Mouse (Mus musculus): ENCODE measurements at regions not wholly inside any gene's neighbourhood (a gene's known extent, or its start where the extent isn't known, plus 50 kb on each side); places are given as distances from the start of the nearest gene placed in this dataset.

DNA sequence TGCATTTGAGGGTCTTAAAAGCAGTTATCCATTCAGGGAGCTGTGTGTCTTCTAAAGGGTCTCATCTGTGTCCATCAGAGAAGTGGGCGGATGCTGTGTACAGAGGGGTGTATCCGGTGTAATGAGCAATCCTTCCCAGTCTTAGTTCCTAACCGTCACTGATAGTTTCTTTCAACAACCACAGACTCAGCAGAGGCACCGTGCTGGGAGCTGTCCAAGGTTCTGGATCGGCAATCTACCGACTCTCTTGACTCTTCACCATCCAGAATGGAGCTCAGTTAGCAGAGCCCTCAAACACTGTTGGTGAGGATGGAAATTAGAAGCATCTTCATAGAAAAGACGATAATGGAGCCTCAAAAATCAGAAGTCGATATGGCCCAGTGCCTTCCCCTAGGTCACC is 293.1 kb downstream of the Ajap1 start:
- Histone ChIP-seq H3K4me2 (ENCODE audit: low read depth, low read length) (no peak overlapping the region), H3K9ac (ENCODE audit: low read length) (no peak overlapping the region), H3K27me3 (ENCODE audit: control insufficient read depth, insufficient read depth, low read depth, low read length) (no peaks in the 10 kb centered on the region), H3K4me1 (replicated peaks; ENCODE audit: control insufficient read depth, insufficient read depth, low read length) (no peaks in the 10 kb centered on the region), H3K36me3 (ENCODE audit: control insufficient read depth, insufficient read depth, low read length) (no peaks in the 10 kb centered on the region), H3K9me3 (ENCODE audit: control insufficient read depth, low read length) (no peaks in the 10 kb centered on the region), H3K4me3 (ENCODE audit: low read length) (no peak overlapping the region), H3K27ac (ENCODE audit: low read length) (no peak overlapping the region)
- 8% methylated on average over 8 of the region's 8 CpGs for WGBS
- no peak; the same call in 1 of the 2 replicates for ATAC-seq (ENCODE audit: low read depth)

DNA sequence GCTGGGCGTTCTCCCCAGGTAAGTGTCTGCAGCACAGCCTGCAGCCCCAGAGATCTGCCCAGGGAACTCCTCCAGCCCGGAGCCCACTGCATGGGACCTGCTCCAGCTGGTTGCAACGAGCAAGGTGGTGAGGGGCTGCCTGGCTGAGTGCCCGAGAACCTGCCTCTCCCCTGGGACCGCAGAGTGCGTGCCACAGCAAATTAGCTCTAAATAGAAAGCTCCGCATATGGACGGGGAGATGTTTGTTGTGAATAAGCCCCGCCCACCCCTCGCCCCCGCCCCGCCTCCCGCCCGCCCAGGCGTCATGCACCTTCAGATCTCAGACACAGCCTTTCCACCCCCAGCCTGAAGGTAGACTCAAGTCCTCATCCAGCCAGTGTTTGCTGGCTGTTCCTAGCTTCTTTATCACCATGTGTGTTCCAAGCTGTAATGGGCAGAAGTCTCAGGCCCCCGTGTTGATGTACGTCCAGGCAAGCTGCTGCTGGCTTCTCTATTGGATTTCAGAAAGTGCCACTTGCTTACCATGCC is 294.0 kb downstream of the Ajap1 start:
- 1% methylated on average over 16 of the region's 17 CpGs for WGBS

DNA sequence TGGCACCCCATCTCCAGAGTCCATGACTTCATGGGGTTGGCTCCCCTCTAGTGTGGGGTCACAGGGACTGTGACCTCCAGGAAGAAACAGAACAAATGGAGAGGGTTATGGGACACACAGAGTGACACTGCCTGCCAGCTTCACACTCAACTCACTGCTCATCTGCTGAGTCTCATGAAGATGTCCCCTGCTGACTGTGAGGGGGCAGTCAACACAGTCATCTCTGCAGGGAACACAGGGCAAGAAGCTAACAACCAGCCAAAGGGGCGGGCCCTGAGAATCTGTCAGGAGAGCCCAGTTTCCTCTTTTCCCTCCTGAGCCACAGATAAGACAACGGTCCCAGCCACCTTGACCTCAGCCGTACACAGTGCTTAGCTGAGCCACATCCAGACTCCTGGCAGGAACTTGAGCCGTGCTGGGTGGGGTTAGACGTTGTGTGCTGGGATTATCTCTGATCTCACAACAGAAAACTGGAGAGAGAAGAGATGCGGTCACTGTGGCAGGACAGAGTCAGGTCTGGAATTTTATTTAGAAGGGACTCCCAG is 294.6 kb downstream of the Ajap1 start:
- Histone ChIP-seq H3K9ac (ENCODE audit: low read length) (no peak overlapping the region), H3K9me3 (ENCODE audit: control insufficient read depth, low read length) (no peaks in the 10 kb centered on the region), H3K36me3 (ENCODE audit: control insufficient read depth, insufficient read depth, low read length) (no peaks in the 10 kb centered on the region), H3K4me1 (replicated peaks; ENCODE audit: control insufficient read depth, insufficient read depth, low read length) (no peaks in the 10 kb centered on the region), H3K4me2 (ENCODE audit: low read depth, low read length) (no peak overlapping the region), H3K27me3 (ENCODE audit: control insufficient read depth, insufficient read depth, low read depth, low read length) (no peaks in the 10 kb centered on the region), H3K27ac (ENCODE audit: low read length) (no peak overlapping the region), H3K4me3 (ENCODE audit: low read length) (no peak overlapping the region)
- WGBS: 2% methylated on average over 6 of the region's 6 CpGs
- ATAC-seq (ENCODE audit: low read depth): no peak

More for the DNA sequence above, 294.0 kb downstream of the Ajap1 start:
- no peak overlapping the region for H3K27ac ChIP-seq (ENCODE audit: low read length)
- no peaks in the 10 kb centered on the region for H3K36me3 ChIP-seq (ENCODE audit: control insufficient read depth, insufficient read depth, low read length)
- H3K4me1 ChIP-seq (replicated peaks; ENCODE audit: control insufficient read depth, insufficient read depth, low read length): no peaks in the 10 kb centered on the region
- no peak for ATAC-seq (ENCODE audit: low read depth)
- no peak overlapping the region for H3K9ac ChIP-seq (ENCODE audit: low read length)
- no peaks in the 10 kb centered on the region for H3K27me3 ChIP-seq (ENCODE audit: control insufficient read depth, insufficient read depth, low read depth, low read length)
- H3K4me3 ChIP-seq (ENCODE audit: low read length): no peak overlapping the region
- no peaks in the 10 kb centered on the region for H3K9me3 ChIP-seq (ENCODE audit: control insufficient read depth, low read length)
- H3K4me2 ChIP-seq (ENCODE audit: low read depth, low read length): no peak overlapping the region

DNA sequence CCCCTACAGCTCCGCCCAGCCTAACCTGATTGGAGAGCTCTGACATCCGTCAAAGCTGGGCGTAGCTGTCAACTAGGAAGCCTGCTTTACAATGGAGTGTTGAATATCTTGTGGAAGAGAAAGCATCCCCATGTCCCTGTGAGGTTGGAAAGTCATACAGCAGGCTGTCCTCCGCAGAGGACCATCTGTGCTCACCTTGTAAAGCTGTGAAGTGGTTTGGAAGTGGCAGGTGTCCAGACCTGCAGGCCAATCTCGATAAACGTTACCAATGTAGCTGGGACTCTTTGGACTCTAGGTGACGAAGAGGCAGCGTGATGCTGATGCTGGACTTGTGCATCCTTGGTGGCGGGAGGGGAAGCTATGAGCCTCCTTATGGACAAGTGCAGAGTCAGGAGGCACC is 305.1 kb downstream of the Ajap1 start:
- H3K27me3 ChIP-seq (ENCODE audit: control insufficient read depth, insufficient read depth, low read depth, low read length): no peaks in the 10 kb centered on the region
- no peak overlapping the region for H3K4me2 ChIP-seq (ENCODE audit: low read depth, low read length)
- no peak for ATAC-seq (ENCODE audit: low read depth)
- H3K9ac ChIP-seq (ENCODE audit: low read length): no peak overlapping the region
- no peaks in the 10 kb centered on the region for H3K36me3 ChIP-seq (ENCODE audit: control insufficient read depth, insufficient read depth, low read length)
- H3K4me1 ChIP-seq (replicated peaks; ENCODE audit: control insufficient read depth, insufficient read depth, low read length): no peaks in the 10 kb centered on the region
- no peak overlapping the region for H3K27ac ChIP-seq (ENCODE audit: low read length)
- H3K9me3 ChIP-seq (ENCODE audit: control insufficient read depth, low read length): no peaks in the 10 kb centered on the region; the same call in none of the 2 replicates
- H3K4me3 ChIP-seq (ENCODE audit: low read length): no peak overlapping the region
- 85% methylated on average over 9 of the region's 9 CpGs for WGBS

DNA sequence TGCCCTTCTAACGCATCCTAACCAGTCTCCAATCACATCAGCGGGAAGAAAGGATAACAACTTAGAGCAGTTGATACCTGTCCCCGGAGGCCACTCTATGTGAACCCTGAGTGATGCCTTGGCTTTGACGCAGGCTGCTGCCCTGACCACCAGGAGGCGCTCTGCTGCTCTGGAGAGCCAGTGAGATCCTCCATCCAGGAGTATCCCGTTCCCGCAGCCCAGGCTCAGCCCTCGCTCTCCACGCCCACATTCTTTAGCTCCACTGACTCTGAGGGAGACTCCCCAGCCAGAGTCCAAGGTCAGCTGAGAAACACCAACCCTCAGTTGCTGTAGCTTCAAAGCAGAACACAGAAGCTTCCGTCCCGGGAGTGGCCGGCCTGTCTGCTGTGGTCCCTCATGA is 307.0 kb downstream of the Ajap1 start:
- 10% methylated on average over 12 of the region's 12 CpGs for whole genome bisulfite sequencing
- no peak overlapping the region for H3K9ac ChIP-seq (ENCODE audit: low read length)
- no peak for ATAC-seq (ENCODE audit: low read depth)
- H3K36me3 ChIP-seq (ENCODE audit: control insufficient read depth, insufficient read depth, low read length): no peaks in the 10 kb centered on the region
- no peaks in the 10 kb centered on the region for H3K4me1 ChIP-seq (replicated peaks; ENCODE audit: control insufficient read depth, insufficient read depth, low read length)
- no peaks in the 10 kb centered on the region; the same call in none of the 2 replicates for H3K9me3 ChIP-seq (ENCODE audit: control insufficient read depth, low read length)
- no peak overlapping the region for H3K4me2 ChIP-seq (ENCODE audit: low read depth, low read length)
- H3K27me3 ChIP-seq (ENCODE audit: control insufficient read depth, insufficient read depth, low read depth, low read length): no peaks in the 10 kb centered on the region
- H3K4me3 ChIP-seq (ENCODE audit: low read length): no peak overlapping the region
- no peak overlapping the region for H3K27ac ChIP-seq (ENCODE audit: low read length)

DNA sequence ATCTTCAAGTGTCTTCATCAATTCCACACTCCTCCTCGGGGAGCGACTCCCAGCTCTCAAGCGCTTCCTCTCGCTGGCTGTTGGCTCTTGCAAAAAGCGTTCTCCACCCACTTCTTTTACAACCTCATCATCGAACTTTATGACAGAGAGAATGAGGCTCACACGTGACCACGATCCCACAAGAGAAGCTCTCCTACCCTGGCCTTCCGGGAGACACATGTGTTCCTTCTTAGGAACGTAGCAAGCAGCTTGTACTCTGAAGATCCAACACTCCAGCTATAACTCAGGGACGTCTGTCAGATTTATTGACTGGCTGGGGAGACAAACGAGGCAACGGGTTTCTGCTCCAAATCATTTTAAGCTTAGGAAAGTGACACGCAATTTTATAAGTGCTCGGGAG is 307.5 kb downstream of the Ajap1 start:
- no peaks in the 10 kb centered on the region for H3K27me3 ChIP-seq (ENCODE audit: control insufficient read depth, insufficient read depth, low read depth, low read length)
- no peak overlapping the region for H3K27ac ChIP-seq (ENCODE audit: low read length)
- H3K9ac ChIP-seq (ENCODE audit: low read length): no peak overlapping the region
- no peak overlapping the region for H3K4me2 ChIP-seq (ENCODE audit: low read depth, low read length)
- ATAC-seq (ENCODE audit: low read depth): no peak
- H3K4me1 ChIP-seq (replicated peaks; ENCODE audit: control insufficient read depth, insufficient read depth, low read length): no peaks in the 10 kb centered on the region
- no peaks in the 10 kb centered on the region for H3K36me3 ChIP-seq (ENCODE audit: control insufficient read depth, insufficient read depth, low read length)
- H3K4me3 ChIP-seq (ENCODE audit: low read length): no peak overlapping the region
- H3K9me3 ChIP-seq (ENCODE audit: control insufficient read depth, low read length): no peaks in the 10 kb centered on the region; the same call in none of the 2 replicates
- WGBS: 80% methylated on average over 15 of the region's 15 CpGs

DNA sequence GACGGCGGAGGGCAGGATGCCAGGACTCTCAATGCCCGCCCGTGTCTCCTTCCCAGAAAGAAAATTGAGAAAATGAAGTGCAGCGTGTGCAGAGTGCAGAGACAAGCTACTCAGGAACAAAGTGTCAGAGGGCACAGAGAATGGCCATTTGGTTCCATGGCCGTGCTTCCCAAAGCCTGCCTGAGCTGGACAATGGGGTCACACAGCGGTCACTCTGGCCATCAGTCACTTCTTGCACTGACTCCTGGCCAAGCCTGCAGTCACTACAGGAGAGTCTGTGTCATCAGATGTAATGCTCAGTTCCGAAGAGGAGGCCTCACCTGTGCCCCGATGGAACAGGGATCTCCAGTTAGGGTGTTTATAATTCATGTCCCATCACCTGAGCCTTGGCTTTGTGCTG is 312.6 kb downstream of the Ajap1 start:
- no peak for ATAC-seq (ENCODE audit: low read depth)
- H3K4me3 ChIP-seq (ENCODE audit: low read length): no peak overlapping the region
- no peaks in the 10 kb centered on the region; the same call in none of the 2 replicates for H3K9me3 ChIP-seq (ENCODE audit: control insufficient read depth, low read length)
- H3K4me2 ChIP-seq (ENCODE audit: low read depth, low read length): no peak overlapping the region
- no peak overlapping the region for H3K9ac ChIP-seq (ENCODE audit: low read length)
- no peaks in the 10 kb centered on the region for H3K36me3 ChIP-seq (ENCODE audit: control insufficient read depth, insufficient read depth, low read length)
- no peaks in the 10 kb centered on the region for H3K27me3 ChIP-seq (ENCODE audit: control insufficient read depth, insufficient read depth, low read depth, low read length)
- H3K27ac ChIP-seq (ENCODE audit: low read length): no peak overlapping the region
- 48% methylated on average over 9 of the region's 9 CpGs for WGBS
- no peaks in the 10 kb centered on the region for H3K4me1 ChIP-seq (replicated peaks; ENCODE audit: control insufficient read depth, insufficient read depth, low read length)

DNA sequence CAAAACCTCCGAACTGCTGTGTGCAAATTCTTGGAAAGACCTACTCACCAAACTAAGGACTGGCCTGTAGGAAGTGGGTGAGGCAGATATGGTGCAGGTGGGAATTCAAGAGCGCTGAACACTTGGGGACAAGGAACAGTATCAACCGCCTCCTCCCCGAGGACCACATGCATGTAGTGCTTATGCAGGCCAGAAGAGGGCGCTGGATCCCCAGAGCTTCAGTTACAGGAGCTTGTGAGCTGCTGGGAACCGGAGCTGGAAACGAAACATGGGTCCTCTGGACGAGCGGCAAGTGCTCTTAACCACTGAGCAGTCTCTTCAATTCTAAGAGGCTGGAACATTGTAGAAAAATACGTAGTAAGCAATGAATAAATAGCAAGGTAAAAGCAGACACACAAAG is 317.8 kb downstream of the Ajap1 start:
- Histone ChIP-seq H3K9me3 (ENCODE audit: control insufficient read depth, low read length) (peaks cover 7% of the 10 kb centered on the region; the same call in 1 of the 2 replicates), H3K36me3 (ENCODE audit: control insufficient read depth, insufficient read depth, low read length) (no peaks in the 10 kb centered on the region), H3K4me3 (ENCODE audit: low read length) (no peak overlapping the region), H3K27ac (ENCODE audit: low read length) (no peak overlapping the region), H3K4me2 (ENCODE audit: low read depth, low read length) (no peak overlapping the region), H3K27me3 (ENCODE audit: control insufficient read depth, insufficient read depth, low read depth, low read length) (no peaks in the 10 kb centered on the region), H3K9ac (ENCODE audit: low read length) (no peak overlapping the region), H3K4me1 (replicated peaks; ENCODE audit: control insufficient read depth, insufficient read depth, low read length) (no peaks in the 10 kb centered on the region)
- 80% methylated on average over 10 of the region's 10 CpGs for WGBS
- ATAC-seq (ENCODE audit: low read depth): no peak

DNA sequence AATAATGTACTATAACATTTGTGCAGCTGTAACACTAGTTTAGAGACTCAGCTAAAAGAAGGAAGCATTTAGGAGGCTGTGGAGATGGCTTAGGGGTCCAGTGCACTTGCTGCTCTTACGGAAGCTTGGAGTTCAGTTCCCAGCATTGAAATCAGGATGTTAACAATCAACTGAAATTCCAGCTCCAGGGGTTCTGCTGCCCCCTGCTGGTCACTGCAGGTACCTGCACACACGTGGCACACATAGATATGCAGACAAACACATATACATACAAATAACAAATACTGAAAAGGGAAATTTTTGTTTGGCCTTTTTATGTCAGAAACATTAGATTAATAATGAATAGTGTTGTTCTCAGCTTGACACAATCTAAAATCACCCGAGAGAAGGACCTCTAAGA is 322.5 kb downstream of the Ajap1 start:
- no peak overlapping the region for H3K9ac ChIP-seq (ENCODE audit: low read length)
- H3K4me2 ChIP-seq (ENCODE audit: low read depth, low read length): no peak overlapping the region
- ATAC-seq (ENCODE audit: low read depth): no peak
- H3K4me1 ChIP-seq (replicated peaks; ENCODE audit: control insufficient read depth, insufficient read depth, low read length): no peaks in the 10 kb centered on the region
- no peaks in the 10 kb centered on the region for H3K27me3 ChIP-seq (ENCODE audit: control insufficient read depth, insufficient read depth, low read depth, low read length)
- no peaks in the 10 kb centered on the region for H3K36me3 ChIP-seq (ENCODE audit: control insufficient read depth, insufficient read depth, low read length)
- 83% methylated on average over 3 of the region's 3 CpGs for WGBS
- H3K27ac ChIP-seq (ENCODE audit: low read length): no peak overlapping the region
- H3K4me3 ChIP-seq (ENCODE audit: low read length): no peak overlapping the region
- peaks cover 7% of the 10 kb centered on the region; the same call in 1 of the 2 replicates for H3K9me3 ChIP-seq (ENCODE audit: control insufficient read depth, low read length)

DNA sequence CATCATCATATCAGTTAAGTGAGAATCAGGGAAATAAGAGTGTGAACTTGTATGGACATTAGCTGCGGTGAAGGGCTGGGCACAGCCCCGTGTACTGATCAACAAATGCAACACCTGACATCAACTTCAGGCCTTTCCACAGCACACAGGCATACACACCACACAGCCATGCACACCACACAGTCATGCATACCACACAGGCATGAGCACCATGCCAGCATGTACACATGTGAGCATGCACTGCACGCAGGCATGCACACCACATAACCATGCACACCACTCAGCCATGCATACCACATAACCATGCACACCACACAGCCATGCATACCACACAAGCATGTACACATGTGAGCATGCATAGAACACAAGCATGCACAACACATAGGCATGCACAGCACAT is 325.0 kb downstream of the Ajap1 start:
- Histone ChIP-seq H3K27me3 (ENCODE audit: control insufficient read depth, insufficient read depth, low read depth, low read length) (no peaks in the 10 kb centered on the region), H3K9me3 (ENCODE audit: control insufficient read depth, low read length) (peaks cover 3% of the 10 kb centered on the region; the same call in 1 of the 2 replicates), H3K4me2 (ENCODE audit: low read depth, low read length) (no peak overlapping the region), H3K4me1 (replicated peaks; ENCODE audit: control insufficient read depth, insufficient read depth, low read length) (no peaks in the 10 kb centered on the region), H3K4me3 (ENCODE audit: low read length) (no peak overlapping the region), H3K36me3 (ENCODE audit: control insufficient read depth, insufficient read depth, low read length) (no peaks in the 10 kb centered on the region), H3K9ac (ENCODE audit: low read length) (no peak overlapping the region), H3K27ac (ENCODE audit: low read length) (no peak overlapping the region)
- 88% methylated on average over 3 of the region's 3 CpGs for WGBS
- ATAC-seq (ENCODE audit: low read depth): no peak
